In genomic region chr4:147195186-147195585, GRCm38 (mm10) we compare ENCODE assay signal across 5 mouse cellular contexts.
DNase-seq lines count a peak whose midpoint lies in the region; ATAC-seq and TF ChIP-seq lines count a peak whose summit lies in the region.
"Not testable (repeated sequence)": the region's sequence is repeated elsewhere in the genome, so short reads cannot be mapped to it uniquely, and the experiment has no call there.

No protein-coding gene starts in this region.

- 79% methylated on average over 7 of the region's 9 CpGs for WGBS in embryonic facial prominence, embryonic 12.5 days
- 68% methylated on average over 7 of the region's 9 CpGs for WGBS in liver, embryonic 12.5 days (ENCODE audit: insufficient replicate concordance)
- 91% methylated on average over 3 of the region's 9 CpGs for WGBS in stomach, postnatal 0 days

- not testable (repeated sequence) for H3K27me3 ChIP-seq in embryonic facial prominence, embryonic 12.5 days; liver, embryonic 12.5 days (replicated peaks); stomach, postnatal 0 days (ENCODE audit: control insufficient read depth, insufficient read depth, low read length)

- H3K4me1 ChIP-seq in embryonic facial prominence, embryonic 12.5 days; liver, embryonic 12.5 days; stomach, postnatal 0 days (replicated peaks; ENCODE audit: control insufficient read depth, insufficient read depth): not testable (repeated sequence)

- not testable (repeated sequence) for TF ChIP-seq CTCF in stomach, postnatal 0 days (IDR thresholded peaks at IDR 0.05; ENCODE audit: low read depth)

- H3K4me2 ChIP-seq in embryonic facial prominence, embryonic 12.5 days (replicated peaks); liver, embryonic 12.5 days; stomach, postnatal 0 days (replicated peaks; ENCODE audit: low read depth): not testable (repeated sequence)

- H3K36me3 ChIP-seq in embryonic facial prominence, embryonic 12.5 days; liver, embryonic 12.5 days; stomach, postnatal 0 days (ENCODE audit: control insufficient read depth, insufficient read depth, low read length): not testable (repeated sequence)

- H3K9ac ChIP-seq in embryonic facial prominence, embryonic 12.5 days; liver, embryonic 12.5 days; stomach, postnatal 0 days (ENCODE audit: low read length): not testable (repeated sequence)

- ATAC-seq in embryonic facial prominence, embryonic 12.5 days (ENCODE audit: insufficient number of reproducible peaks, insufficient read depth, low FRiP score, low TSS enrichment) = 0 out of 2 replicates have a peak, but pooled peaks have one; percentile 17
- ATAC-seq in liver, embryonic 12.5 days = 0 out of 2 replicates have a peak, but pooled peaks have one; percentile 25
- ATAC-seq in stomach, postnatal 0 days (ENCODE audit: low FRiP score, low TSS enrichment) = 0 out of 2 replicates have a peak, but pooled peaks have one; percentile 34

- H3K4me3 ChIP-seq in embryonic facial prominence, embryonic 12.5 days; liver, embryonic 12.5 days; stomach, postnatal 0 days (ENCODE audit: low read depth, low read length): not testable (repeated sequence)

- peak; percentile 79 for DNase-seq in heart, adult 11 months
- DNase-seq in kidney, postnatal 10 days = peak; percentile 4
- DNase-seq in stomach, postnatal 0 days (ENCODE audit: low spot score) = not testable (repeated sequence)

- not testable (repeated sequence) for TF ChIP-seq EP300 in stomach, postnatal 0 days (optimal IDR thresholded peaks at IDR 0.05)

- H3K9me3 ChIP-seq in embryonic facial prominence, embryonic 12.5 days; liver, embryonic 12.5 days (replicated peaks); stomach, postnatal 0 days (ENCODE audit: control insufficient read depth, low read length): not testable (repeated sequence)

- H3K27ac ChIP-seq in embryonic facial prominence, embryonic 12.5 days; liver, embryonic 12.5 days; stomach, postnatal 0 days (replicated peaks): not testable (repeated sequence)
